Comparison of ENCODE assay signal across 7 mouse cellular contexts in genomic region chr1:190695589-190695988, GRCm38 (mm10).
DNase-seq lines count a peak whose midpoint lies in the region; ATAC-seq and TF ChIP-seq lines count a peak whose summit lies in the region.

No protein-coding gene starts in this region.

- H3K4me2 ChIP-seq in midbrain, embryonic 13.5 days (replicated peaks): no peak overlapping the region
- H3K4me2 ChIP-seq in liver, embryonic 14.5 days (ENCODE audit: low read depth): no peak overlapping the region

- WGBS in midbrain, embryonic 10.5 days: 67% methylated on average over 11 of the region's 11 CpGs
- 66% methylated on average over 11 of the region's 11 CpGs for WGBS in midbrain, embryonic 13.5 days
- WGBS in liver, embryonic 14.5 days (ENCODE audit: insufficient replicate concordance): 57% methylated on average over 11 of the region's 11 CpGs

- peak; percentile 40 for DNase-seq in midbrain, embryonic 10.5 days (ENCODE audit: low spot score)
- peak; percentile 73 to 93 for DNase-seq in adrenal gland, adult (ENCODE audit: inconsistent age in 2 of 2, low spot score in 1 of 2)
- peak; percentile 18 for DNase-seq in cerebellum, adult 9-11 months
- DNase-seq in heart, postnatal 36 days: peak; percentile 39 to 41
- peak in 1 of 3 experiments; percentile 1 for DNase-seq in liver, embryonic 14.5 days (ENCODE audit: low read depth in 3 of 3, low spot score in 3 of 3)
- peak; percentile 65 for DNase-seq in right cerebral cortex, postnatal 4 days

- no peak for ATAC-seq in midbrain, embryonic 13.5 days
- ATAC-seq in liver, embryonic 14.5 days (ENCODE audit: insufficient read depth): no peak

- H3K9me3 ChIP-seq in midbrain, embryonic 10.5 days (replicated peaks): no peaks in the 10 kb centered on the region
- no peaks in the 10 kb centered on the region for H3K9me3 ChIP-seq in midbrain, embryonic 13.5 days
- no peaks in the 10 kb centered on the region for H3K9me3 ChIP-seq in liver, embryonic 14.5 days (ENCODE audit: control insufficient read depth, low read length)

- H3K4me3 ChIP-seq in midbrain, embryonic 10.5 days: no peak overlapping the region
- H3K4me3 ChIP-seq in midbrain, embryonic 13.5 days (replicated peaks): no peak overlapping the region
- no peak overlapping the region for H3K4me3 ChIP-seq in liver, embryonic 14.5 days (ENCODE audit: insufficient read depth in 1 of 2, low read depth in 2 of 2, low read length in 2 of 2)

- no peak for TF ChIP-seq EP300 in liver, embryonic 14.5 days (IDR thresholded peaks at IDR 0.05; ENCODE audit: low read depth)

- H3K9ac ChIP-seq in midbrain, embryonic 13.5 days (replicated peaks): no peak overlapping the region
- H3K9ac ChIP-seq in liver, embryonic 14.5 days (replicated peaks): no peak overlapping the region

- H3K4me1 ChIP-seq in midbrain, embryonic 10.5 days: peaks cover 11% of the 10 kb centered on the region
- peaks cover 7% of the 10 kb centered on the region; the same call in 1 of the 2 replicates for H3K4me1 ChIP-seq in midbrain, embryonic 13.5 days (replicated peaks)
- no peaks in the 10 kb centered on the region for H3K4me1 ChIP-seq in liver, embryonic 14.5 days (replicated peaks; ENCODE audit: control insufficient read depth in 2 of 2, insufficient read depth in 2 of 2, low read length in 1 of 2)

- H3K27me3 ChIP-seq in midbrain, embryonic 10.5 days (ENCODE audit: low read depth, poor library complexity, severe bottlenecking): no peaks in the 10 kb centered on the region
- H3K27me3 ChIP-seq in midbrain, embryonic 13.5 days: no peaks in the 10 kb centered on the region
- no peaks in the 10 kb centered on the region for H3K27me3 ChIP-seq in liver, embryonic 14.5 days (ENCODE audit: control insufficient read depth, insufficient read depth, low read length)

- TF ChIP-seq CTCF in liver, embryonic 14.5 days (IDR thresholded peaks at IDR 0.05; ENCODE audit: low read depth): peak; percentile 45

- no peaks in the 10 kb centered on the region for H3K36me3 ChIP-seq in midbrain, embryonic 10.5 days
- H3K36me3 ChIP-seq in midbrain, embryonic 13.5 days: no peaks in the 10 kb centered on the region
- H3K36me3 ChIP-seq in liver, embryonic 14.5 days (replicated peaks; ENCODE audit: control insufficient read depth, insufficient read depth, low read depth): no peaks in the 10 kb centered on the region

- intact Hi-C loops in heart, postnatal 36 days (cut with DNase I): loop anchor here (10.0 kb wide), 2 partner anchors 521 to 571 kb away; partner anchors contain the start of gene Prox1

- H3K27ac ChIP-seq in midbrain, embryonic 10.5 days (replicated peaks): no peak overlapping the region
- H3K27ac ChIP-seq in midbrain, embryonic 13.5 days: no peak overlapping the region
- no peak overlapping the region for H3K27ac ChIP-seq in liver, embryonic 14.5 days
